Mouse (Mus musculus) G1E (cell line): ENCODE measurements around the gene Cadps. TPM values are rescaled to one million over a fixed set of nuclear protein-coding genes. Genes with fewer than 3 reads are reported as not detected.

Experiments used
- ATAC-seq: 2 replicates; pipeline ENCODE4 v1.8.0; 2016; ENCODE audit warnings: mild to moderate bottlenecking; ENCODE audit not compliant: insufficient number of reproducible peaks, poor library complexity, low FRiP score, severe bottlenecking; ENCODE audit errors: extremely low read depth
- DNase-seq: peaks from one replicate; pipeline ENCODE4 v3.0.0; 2012; ENCODE audit warnings: low spot score
- H3K27me3 ChIP-seq: 2 replicates; pipeline ENCODE4 v1.6.1; 2012; ENCODE audit warnings: mild to moderate bottlenecking, low read length, inconsistent platforms; ENCODE audit not compliant: insufficient read depth
- H3K36me3 ChIP-seq: replicated peaks from 2 replicates; pipeline ENCODE3; 2012; ENCODE audit warnings: mild to moderate bottlenecking, inconsistent platforms
- H3K4me1 ChIP-seq: 2 replicates; pipeline ENCODE4 v1.6.1; 2012; ENCODE audit warnings: low read depth, low read length, inconsistent platforms, mixed read lengths; ENCODE audit not compliant: insufficient read depth
- H3K4me3 ChIP-seq: 2 replicates; pipeline ENCODE4 v1.5.1; 2012; ENCODE audit warnings: low read depth, mild to moderate bottlenecking, inconsistent platforms, low read length, moderate library complexity, mixed read lengths
- H3K9me3 ChIP-seq: replicated peaks from 2 replicates; pipeline ENCODE4 v1.6.1; 2012; ENCODE audit warnings: inconsistent platforms
- CTCF ChIP-seq: IDR thresholded peaks from 2 replicates; pipeline ENCODE4 v1.5.1; 2012; ENCODE audit warnings: low read depth, low read length, inconsistent platforms, mixed read lengths
- GATA1 ChIP-seq: IDR thresholded peaks from 2 replicates; pipeline ENCODE4 v1.6.1; 2012; ENCODE audit warnings: borderline replicate concordance, low read length, inconsistent platforms, mixed read lengths
- GATA2 ChIP-seq: IDR thresholded peaks from 2 replicates; pipeline ENCODE4 v1.6.1; 2012; ENCODE audit warnings: low read depth, low read length, inconsistent platforms, borderline replicate concordance
- POLR2AphosphoS5 ChIP-seq: IDR thresholded peaks from 2 replicates; pipeline ENCODE4 v1.6.1; 2012; ENCODE audit warnings: low read depth, low read length, inconsistent platforms; ENCODE audit not compliant: insufficient replicate concordance
- TAL1 ChIP-seq: conservative IDR thresholded peaks from 2 replicates; pipeline ENCODE4 v1.6.1; 2012; ENCODE audit warnings: low read depth, low read length, inconsistent platforms, mixed read lengths
- polyA plus RNA-seq: library from polyadenylated mRNA; stranded (reverse); fragments of >175 nt; gene quantifications from 2 replicates; pipeline ENCODE4 v1.2.3, GENCODE M21; 2012
- total RNA-seq, 2 experiments: library from RNA; stranded (forward) in 1 of 2; stranded (reverse) in 1 of 2; fragments of 200-1000 nt in 1 of 2; fragments of >200 nt in 1 of 2; fragmentation: Nextera tagmentation in 1 of 2; gene quantifications; 2 replicates each; pipeline ENCODE4 v1.2.3; 2014 to 2017

The Cadps gene
- total and polyA plus RNA-seq, 3 experiments, result 0.38 TPM; not detected in 2

GRCm38 (mm10) chr14:12715906-12716659 is 106.8 kb downstream of the Cadps start:
- Histone ChIP-seq H3K4me1 (no peaks in the 10 kb centered on the region), H3K36me3 (no peaks in the 10 kb centered on the region), H3K9me3 (0 out of 2 replicates have a peak, but pooled peaks cover 3% of the 10 kb centered on the region), H3K4me3 (no peak overlapping the region), H3K27me3 (no peaks in the 10 kb centered on the region)
- DNase-seq (no peak), ATAC-seq (no peak)
- TF ChIP-seq CTCF (no peak), GATA1 (no peak), GATA2 (no peak), TAL1 (no peak), POLR2AphosphoS5 (no peak)

GRCm38 (mm10) chr14:12707395-12707794 is 115.5 kb downstream of the Cadps start:
- TF ChIP-seq GATA1 (no peak), CTCF (no peak), TAL1 (no peak)
- no peak for ATAC-seq
- H3K4me3 ChIP-seq, result no peak overlapping the region
- no peaks in the 10 kb centered on the region for H3K4me1 ChIP-seq
- no peak for DNase-seq
- no peaks in the 10 kb centered on the region for H3K27me3 ChIP-seq
- no peaks in the 10 kb centered on the region for H3K9me3 ChIP-seq
- no peaks in the 10 kb centered on the region for H3K36me3 ChIP-seq

- DNase-seq (no peak), ATAC-seq (no peak)
- H3K36me3 ChIP-seq, result no peaks in the 10 kb centered on the region
- no peaks in the 10 kb centered on the region for H3K9me3 ChIP-seq
- TF ChIP-seq CTCF, result no peak
- TF ChIP-seq GATA2, result no peak
- no peak for TF ChIP-seq GATA1
- no peak for TF ChIP-seq POLR2AphosphoS5
- TF ChIP-seq TAL1, result no peak
- H3K27me3 ChIP-seq, result no peaks in the 10 kb centered on the region
- no peak overlapping the region for H3K4me3 ChIP-seq
- H3K4me1 ChIP-seq, result no peaks in the 10 kb centered on the region
These were observed 118.4 kb downstream of the Cadps start for GRCm38 (mm10) chr14:12704461-12704860.

- DNase-seq (no peak), ATAC-seq (no peak)
- no peak for TF ChIP-seq GATA1
- no peak for TF ChIP-seq CTCF
- Histone ChIP-seq H3K4me1 (no peaks in the 10 kb centered on the region), H3K4me3 (no peak overlapping the region), H3K9me3 (no peaks in the 10 kb centered on the region), H3K36me3 (no peaks in the 10 kb centered on the region), H3K27me3 (no peaks in the 10 kb centered on the region)
These were observed 132.7 kb downstream of the Cadps start for GRCm38 (mm10) chr14:12690201-12690600.

- ATAC-seq (no peak), DNase-seq (no peak)
- no peaks in the 10 kb centered on the region for H3K27me3 ChIP-seq
- no peaks in the 10 kb centered on the region for H3K9me3 ChIP-seq
- no peaks in the 10 kb centered on the region for H3K36me3 ChIP-seq
- no peak for TF ChIP-seq GATA2
- no peak for TF ChIP-seq TAL1
- no peak for TF ChIP-seq CTCF
- no peak for TF ChIP-seq POLR2AphosphoS5
- TF ChIP-seq GATA1, result no peak
- no peak overlapping the region for H3K4me3 ChIP-seq
- no peaks in the 10 kb centered on the region for H3K4me1 ChIP-seq
These were observed 137.9 kb downstream of the Cadps start for GRCm38 (mm10) chr14:12685015-12685414.

- Histone ChIP-seq H3K4me1 (no peaks in the 10 kb centered on the region), H3K36me3 (no peaks in the 10 kb centered on the region), H3K27me3 (no peaks in the 10 kb centered on the region), H3K9me3 (no peaks in the 10 kb centered on the region), H3K4me3 (no peak overlapping the region)
- no peak for TF ChIP-seq TAL1
- no peak for TF ChIP-seq POLR2AphosphoS5
- TF ChIP-seq CTCF, result no peak
- TF ChIP-seq GATA1, result no peak
- no peak for TF ChIP-seq GATA2
- no peak for DNase-seq
- no peak for ATAC-seq
These were observed 141.8 kb downstream of the Cadps start for GRCm38 (mm10) chr14:12680819-12681638.
